Mouse (Mus musculus) embryonic facial prominence, embryonic 12.5 days (tissue): Measurements from ENCODE around the gene Nhsl2. TPM values are rescaled to one million over a fixed set of nuclear protein-coding genes. Genes with fewer than 3 reads are reported as not detected.

Experiments
- ATAC-seq: fragments of 200-750 bp; cut with Nextera tagmentation; 2 replicates; pipeline ENCODE4 v1.8.0; 2017; ENCODE audit not compliant: insufficient number of reproducible peaks, insufficient read depth, low FRiP score, low TSS enrichment
- H3K27ac ChIP-seq: fragments of 300-500 bp; sonication (generic); 2 replicates; pipeline ENCODE4 v1.5.1; 2016; ENCODE audit warnings: mild to moderate bottlenecking
- H3K27me3 ChIP-seq: fragments of 300-500 bp; sonication (generic); 2 replicates; pipeline ENCODE4 v1.6.1; 2016; ENCODE audit warnings: mild to moderate bottlenecking, moderate library complexity
- H3K36me3 ChIP-seq: fragments of 300-500 bp; sonication (generic); 2 replicates; pipeline ENCODE4 v1.6.1; 2016; ENCODE audit warnings: mild to moderate bottlenecking
- H3K4me1 ChIP-seq: fragments of 300-500 bp; sonication (generic); 2 replicates; pipeline ENCODE4 v1.6.1; 2016
- H3K4me2 ChIP-seq: fragments of 300-500 bp; sonication (generic); replicated peaks from 2 replicates; pipeline ENCODE4 v1.6.1; 2016; ENCODE audit warnings: mild to moderate bottlenecking, moderate library complexity
- H3K4me3 ChIP-seq: fragments of 300-500 bp; sonication (generic); 2 replicates; pipeline ENCODE4 v1.5.1; 2016; ENCODE audit warnings: mild to moderate bottlenecking
- H3K9ac ChIP-seq: fragments of 300-500 bp; sonication (generic); 2 replicates; pipeline ENCODE4 v1.6.1; 2016; ENCODE audit warnings: mild to moderate bottlenecking, moderate library complexity
- H3K9me3 ChIP-seq: fragments of 300-500 bp; sonication (generic); 2 replicates; pipeline ENCODE4 v1.6.1; 2016; ENCODE audit warnings: mild to moderate bottlenecking, moderate library complexity
- WGBS: fragments of 180-500 bp; shearing (Covaris S2); methylation state at CpG from one replicate; pipeline ENCODE4 v1.1.7; 2016; 5-methylcytosine and 5-hydroxymethylcytosine counted together
- polyA plus RNA-seq: library from polyadenylated mRNA; unstranded; fragments of >200 nt; fragmentation: Nextera tagmentation; extraction: Ambion mirVana; gene quantifications from 2 replicates; pipeline ENCODE4 v1.2.1, GENCODE M21; 2016

Nhsl2 gene
- polyA plus RNA-seq, 1 experiment from 2014 or later, result 20.1 TPM

- Histone ChIP-seq H3K27me3 (peaks cover 19% of the 10 kb centered on the region; the same call in 1 of the 2 replicates), H3K4me3 (no peak overlapping the region), H3K36me3 (no peaks in the 10 kb centered on the region), H3K4me2 (no peak overlapping the region), H3K9ac (no peak overlapping the region), H3K4me1 (no peaks in the 10 kb centered on the region), H3K9me3 (no peaks in the 10 kb centered on the region), H3K27ac (no peak overlapping the region)
- ATAC-seq, result no peak
- 36% methylated on average over 2 of the region's 2 CpGs for WGBS
Measured at GRCm38 (mm10) chrX:101874901-101875300, 25.7 kb downstream of the Nhsl2 start.

DNA sequence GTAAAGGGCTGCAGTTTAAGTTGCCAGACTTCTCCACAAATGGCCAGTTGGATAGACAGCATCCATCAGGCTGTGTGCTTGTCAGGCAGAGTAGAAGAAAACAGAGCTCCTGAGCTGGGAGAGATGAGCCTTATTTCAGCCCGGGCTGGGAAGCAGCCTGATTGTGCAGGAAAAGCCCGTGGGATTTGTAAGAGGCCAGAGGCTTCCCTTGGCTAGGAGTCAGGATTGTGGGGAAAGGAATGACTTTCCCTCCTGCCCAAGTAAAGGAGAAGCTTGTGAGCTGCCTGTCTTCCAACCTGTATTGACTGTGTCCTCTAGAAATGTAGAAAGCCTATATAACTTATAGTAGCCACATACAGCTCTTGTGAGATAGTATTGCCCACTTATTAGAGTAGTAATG lies 27.0 kb downstream of the Nhsl2 start:
- no peak for ATAC-seq
- peaks cover 19% of the 10 kb centered on the region; the same call in 1 of the 2 replicates for H3K27me3 ChIP-seq
- H3K4me2 ChIP-seq, result no peak overlapping the region

DNA sequence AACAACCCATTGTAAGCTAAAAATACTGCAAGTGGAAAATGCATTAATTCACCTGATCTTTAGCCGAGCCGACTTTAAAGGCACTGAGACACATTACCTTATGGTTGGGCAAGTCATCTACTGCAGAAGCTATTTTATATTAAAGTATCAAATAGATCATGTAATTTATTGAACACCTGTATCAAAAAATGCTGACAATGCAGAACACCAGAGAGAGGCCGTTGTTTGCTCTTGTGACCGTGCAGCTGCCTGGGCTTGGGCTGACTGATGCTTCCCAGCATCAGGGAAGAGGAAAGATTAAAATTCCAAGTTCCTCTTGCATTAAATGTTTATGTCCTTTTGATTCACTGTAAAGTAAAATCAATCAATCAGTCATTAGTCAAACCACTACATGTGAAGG lies 28.7 kb downstream of the Nhsl2 start:
- no peak overlapping the region for H3K4me3 ChIP-seq
- H3K36me3 ChIP-seq, result no peaks in the 10 kb centered on the region
- no peaks in the 10 kb centered on the region for H3K9me3 ChIP-seq
- WGBS, result 87% methylated on average over 4 of the region's 4 CpGs
- ATAC-seq, result no peak
- no peak overlapping the region for H3K27ac ChIP-seq
- no peak overlapping the region for H3K9ac ChIP-seq
- peaks cover 19% of the 10 kb centered on the region; the same call in 1 of the 2 replicates for H3K27me3 ChIP-seq
- H3K4me1 ChIP-seq, result no peaks in the 10 kb centered on the region
- no peak overlapping the region for H3K4me2 ChIP-seq

More for the DNA sequence above, 27.0 kb downstream of the Nhsl2 start:
- Histone ChIP-seq H3K9me3 (no peaks in the 10 kb centered on the region), H3K27ac (no peak overlapping the region), H3K4me3 (no peak overlapping the region), H3K4me1 (no peaks in the 10 kb centered on the region), H3K36me3 (no peaks in the 10 kb centered on the region), H3K9ac (no peak overlapping the region)
- 69% methylated on average over 2 of the region's 2 CpGs for WGBS

DNA sequence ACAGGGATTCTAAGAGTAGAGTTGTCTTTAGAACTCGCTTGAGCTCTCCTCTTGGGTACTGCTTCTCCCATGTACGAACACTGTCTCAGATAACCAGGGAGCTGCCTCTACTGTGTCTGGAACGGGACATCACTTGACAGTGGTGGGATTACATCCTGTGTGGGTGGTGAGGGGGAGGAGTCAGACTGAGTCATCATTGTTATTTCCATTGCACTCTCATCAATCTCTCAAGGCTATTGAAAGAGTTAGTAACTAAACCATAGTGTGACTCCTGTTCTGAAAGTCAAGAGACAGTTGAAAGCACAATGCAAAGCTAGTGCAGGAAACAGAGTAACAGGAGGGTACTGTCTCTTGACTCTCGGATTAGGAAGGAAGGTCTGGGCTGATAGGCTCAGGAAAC lies 29.4 kb downstream of the Nhsl2 start:
- Histone ChIP-seq H3K9me3 (no peaks in the 10 kb centered on the region), H3K4me1 (no peaks in the 10 kb centered on the region), H3K4me3 (no peak overlapping the region), H3K27me3 (peaks cover 24% of the 10 kb centered on the region; the same call in 1 of the 2 replicates), H3K27ac (no peak overlapping the region), H3K36me3 (no peaks in the 10 kb centered on the region), H3K4me2 (no peak overlapping the region), H3K9ac (no peak overlapping the region)
- ATAC-seq, result no peak
- 64% methylated on average over 4 of the region's 4 CpGs for WGBS

GRCm38 (mm10) chrX:101882141-101882751 lies 33.1 kb downstream of the Nhsl2 start:
- no peak overlapping the region for H3K4me3 ChIP-seq
- 46% methylated on average over 3 of the region's 3 CpGs for WGBS
- no peak for ATAC-seq

GRCm38 (mm10) chrX:101889384-101889783 lies 40.2 kb downstream of the Nhsl2 start:
- H3K9me3 ChIP-seq, result no peaks in the 10 kb centered on the region
- H3K4me1 ChIP-seq, result no peaks in the 10 kb centered on the region
- no peak overlapping the region for H3K4me3 ChIP-seq
- 39% methylated on average over 4 of the region's 4 CpGs for WGBS
- ATAC-seq, result no peak
- H3K27me3 ChIP-seq, result peaks cover 8% of the 10 kb centered on the region; the same call in 1 of the 2 replicates
- H3K27ac ChIP-seq, result no peak overlapping the region
- H3K9ac ChIP-seq, result no peak overlapping the region
- H3K36me3 ChIP-seq, result no peaks in the 10 kb centered on the region
- H3K4me2 ChIP-seq, result no peak overlapping the region

More at GRCm38 (mm10) chrX:101882141-101882751, 33.1 kb downstream of the Nhsl2 start:
- Histone ChIP-seq H3K27ac (no peak overlapping the region), H3K9ac (no peak overlapping the region), H3K4me1 (no peaks in the 10 kb centered on the region), H3K36me3 (no peaks in the 10 kb centered on the region), H3K27me3 (peaks cover 8% of the 10 kb centered on the region; the same call in 1 of the 2 replicates), H3K4me2 (no peak overlapping the region), H3K9me3 (no peaks in the 10 kb centered on the region)

DNA sequence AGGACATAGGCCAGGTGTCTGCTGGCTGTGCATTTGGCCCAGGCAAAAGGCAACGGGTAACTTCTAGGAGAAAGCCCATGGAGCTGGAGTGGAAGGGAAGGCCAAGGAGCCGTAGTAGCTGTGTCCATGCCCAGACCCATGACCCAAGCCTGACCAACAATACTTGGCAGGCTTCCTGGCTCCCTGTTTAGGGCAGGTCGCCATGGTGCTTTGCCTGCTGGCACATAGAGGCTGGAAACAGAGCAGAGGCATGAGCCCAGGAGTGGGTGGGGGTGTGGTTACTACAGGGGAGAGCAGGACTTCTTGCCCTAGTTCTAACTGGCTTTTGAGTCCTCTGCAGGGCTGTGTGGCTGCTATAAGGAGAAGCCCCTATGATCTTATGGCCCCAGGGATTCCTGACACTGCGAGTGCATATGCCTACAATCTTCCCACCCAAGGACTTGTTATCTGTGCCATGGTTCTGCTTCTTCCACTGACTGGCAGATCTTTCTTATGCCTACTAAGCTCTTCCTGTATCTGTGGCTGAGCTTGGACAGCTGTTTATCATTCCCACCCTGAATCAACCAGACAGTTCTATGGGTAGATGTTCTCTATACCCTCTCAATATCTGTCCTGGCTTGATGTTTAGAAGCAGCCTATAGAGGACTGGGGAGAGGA lies 40.8 kb downstream of the Nhsl2 start:
- H3K4me1 ChIP-seq, result no peaks in the 10 kb centered on the region
- ATAC-seq, result no peak
- H3K27ac ChIP-seq, result no peak overlapping the region
- 88% methylated on average over 4 of the region's 4 CpGs for WGBS
- H3K4me2 ChIP-seq, result no peak overlapping the region
- no peak overlapping the region for H3K9ac ChIP-seq
- no peaks in the 10 kb centered on the region for H3K36me3 ChIP-seq
- no peaks in the 10 kb centered on the region for H3K9me3 ChIP-seq
- no peak overlapping the region for H3K4me3 ChIP-seq
- H3K27me3 ChIP-seq, result peaks cover 13% of the 10 kb centered on the region; the same call in 1 of the 2 replicates

DNA sequence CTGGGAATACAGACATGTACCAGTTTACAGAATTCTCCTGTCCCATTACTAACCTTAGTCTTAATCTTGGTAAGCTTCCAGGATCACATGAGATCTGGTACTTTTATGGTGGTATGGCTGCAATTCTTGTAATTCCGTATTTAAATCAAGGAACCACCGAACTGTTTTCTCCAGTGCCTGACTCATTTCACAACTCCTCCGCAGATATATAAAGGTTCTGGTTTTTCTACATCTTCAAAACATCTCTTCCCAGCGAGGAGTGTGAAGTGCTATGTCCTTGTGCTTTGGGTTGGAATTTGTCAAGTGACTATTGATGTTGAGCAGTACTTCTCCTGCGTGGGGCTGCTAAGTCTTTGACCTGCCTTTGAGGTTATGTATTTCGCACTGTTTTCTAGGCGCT lies 44.6 kb downstream of the Nhsl2 start:
- ATAC-seq, result no peak
- no peaks in the 10 kb centered on the region for H3K36me3 ChIP-seq
- H3K9ac ChIP-seq, result no peak overlapping the region
- no peaks in the 10 kb centered on the region for H3K9me3 ChIP-seq
- H3K27me3 ChIP-seq, result peaks cover 28% of the 10 kb centered on the region
- no peak overlapping the region for H3K4me3 ChIP-seq
- no peak overlapping the region for H3K4me2 ChIP-seq
- H3K4me1 ChIP-seq, result no peaks in the 10 kb centered on the region
- 87% methylated on average over 7 of the region's 7 CpGs for WGBS
- H3K27ac ChIP-seq, result no peak overlapping the region

- H3K9me3 ChIP-seq, result no peaks in the 10 kb centered on the region
- H3K27me3 ChIP-seq, result peaks cover 29% of the 10 kb centered on the region
- no peak for ATAC-seq
- 61% methylated on average over 4 of the region's 4 CpGs for whole genome bisulfite sequencing
- no peaks in the 10 kb centered on the region for H3K36me3 ChIP-seq
- no peaks in the 10 kb centered on the region for H3K4me1 ChIP-seq
- no peak overlapping the region for H3K4me2 ChIP-seq
- no peak overlapping the region for H3K27ac ChIP-seq
- H3K9ac ChIP-seq, result no peak overlapping the region
- no peak overlapping the region for H3K4me3 ChIP-seq
Measured at GRCm38 (mm10) chrX:101898341-101898740, 49.2 kb downstream of the Nhsl2 start.

DNA sequence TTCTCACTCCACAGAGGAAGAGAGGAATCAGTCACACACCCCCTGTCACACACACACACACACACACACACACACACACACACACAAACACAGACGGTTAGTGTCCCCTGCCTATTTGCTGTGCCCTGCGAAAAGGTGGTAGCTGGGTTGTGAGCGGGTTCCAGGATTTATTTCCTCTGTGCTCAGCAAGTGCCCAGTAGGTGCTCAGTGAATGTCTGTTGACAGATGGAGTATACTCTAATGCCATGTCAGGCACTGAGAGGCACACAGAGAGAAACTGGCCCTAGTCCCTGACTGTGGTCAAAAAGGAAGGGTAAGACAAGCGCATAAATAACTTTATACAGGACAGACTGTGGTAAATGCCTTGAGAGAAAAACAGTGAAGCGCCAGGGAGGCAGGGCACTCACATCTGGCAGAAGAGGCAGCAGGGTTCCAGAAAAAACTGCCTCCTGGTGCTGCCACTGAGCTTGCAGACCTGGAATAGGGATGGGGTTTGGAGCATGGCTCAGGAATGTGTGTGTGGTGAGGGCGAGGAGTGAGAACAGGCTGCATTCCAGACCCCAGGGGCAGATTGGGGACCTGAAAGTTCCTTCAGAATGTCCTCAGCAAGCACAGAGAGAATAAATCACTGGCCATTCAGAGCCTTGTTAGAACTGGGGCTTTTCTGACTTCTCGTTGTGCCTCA lies 52.8 kb downstream of the Nhsl2 start:
- no peaks in the 10 kb centered on the region for H3K9me3 ChIP-seq
- H3K4me2 ChIP-seq, result no peak overlapping the region
- H3K4me1 ChIP-seq, result no peaks in the 10 kb centered on the region
- no peak overlapping the region for H3K27ac ChIP-seq
- peaks cover 24% of the 10 kb centered on the region for H3K27me3 ChIP-seq
- H3K36me3 ChIP-seq, result no peaks in the 10 kb centered on the region
- no peak overlapping the region for H3K4me3 ChIP-seq
- no peak overlapping the region for H3K9ac ChIP-seq
- 70% methylated on average over 7 of the region's 7 CpGs for WGBS
- ATAC-seq, result no peak

DNA sequence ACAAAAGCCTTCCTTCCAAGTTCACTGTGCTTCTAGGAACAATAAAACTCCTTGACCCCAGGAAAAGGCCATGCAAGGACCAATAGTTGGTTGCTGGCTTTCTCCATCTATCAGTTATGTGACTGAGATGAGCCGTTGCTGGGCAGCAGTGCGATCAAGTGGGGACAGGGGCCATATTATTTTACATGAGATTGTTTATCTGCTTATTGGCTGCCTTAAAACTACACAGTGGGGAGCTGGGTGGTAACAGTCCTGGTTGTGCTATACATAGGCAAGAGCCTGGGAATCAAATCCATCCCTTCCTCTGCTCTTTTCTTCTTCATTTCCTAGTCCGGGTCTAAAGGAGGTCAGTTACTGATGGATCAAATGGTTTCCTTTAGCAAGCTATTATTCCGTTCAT lies 53.4 kb downstream of the Nhsl2 start:
- H3K27me3 ChIP-seq, result peaks cover 23% of the 10 kb centered on the region
- no peaks in the 10 kb centered on the region for H3K4me1 ChIP-seq
- no peak for ATAC-seq
- no peak overlapping the region for H3K4me2 ChIP-seq
- H3K9me3 ChIP-seq, result no peaks in the 10 kb centered on the region
- no peaks in the 10 kb centered on the region for H3K36me3 ChIP-seq
- no peak overlapping the region for H3K9ac ChIP-seq
- H3K27ac ChIP-seq, result no peak overlapping the region
- 88% methylated on average over 4 of the region's 4 CpGs for WGBS
- no peak overlapping the region for H3K4me3 ChIP-seq

DNA sequence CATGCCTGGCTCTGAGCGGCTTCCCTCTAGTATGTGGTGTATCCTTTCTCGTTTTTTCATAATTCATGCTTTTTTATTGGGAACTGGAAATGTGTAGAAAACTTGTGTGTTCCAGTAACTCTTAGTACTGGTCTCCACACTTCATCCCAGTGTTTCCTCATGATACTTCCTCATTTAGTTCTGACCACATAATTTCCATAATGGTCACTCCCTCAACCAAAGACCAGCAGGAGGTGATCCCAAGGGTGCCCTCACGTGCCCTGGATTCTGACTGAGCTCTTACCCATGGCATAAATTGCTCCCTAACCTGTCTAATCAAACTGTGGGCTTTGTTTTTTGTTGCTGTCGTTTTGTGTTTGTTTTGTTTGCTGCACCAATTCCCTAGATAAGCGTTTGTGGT lies 58.1 kb downstream of the Nhsl2 start:
- H3K9me3 ChIP-seq, result no peaks in the 10 kb centered on the region
- H3K36me3 ChIP-seq, result no peaks in the 10 kb centered on the region
- WGBS, result 69% methylated on average over 5 of the region's 5 CpGs
- H3K4me2 ChIP-seq, result no peak overlapping the region
- H3K4me1 ChIP-seq, result no peaks in the 10 kb centered on the region
- H3K27ac ChIP-seq, result no peak overlapping the region
- no peak overlapping the region for H3K9ac ChIP-seq
- H3K4me3 ChIP-seq, result no peak overlapping the region
- peaks cover 15% of the 10 kb centered on the region for H3K27me3 ChIP-seq
- ATAC-seq, result no peak
